ENCODE assay signal across 19 mouse cellular contexts in genomic region chr4:115850631-115851030, GRCm38 (mm10). TPM values are rescaled to one million over a fixed set of nuclear protein-coding genes. Genes with fewer than 3 reads are reported as not detected.
"Had no signal": no experiment of that assay in that cellular context is flagged by ENCODE, and none has a peak within 500 bp of the region (broad histone marks: within the 10 kb centered on the region; RNA-seq: fewer than 3 reads in every experiment).

No protein-coding gene starts in this region.

- H3K9me3 ChIP-seq: limb, embryonic 13.5 days; midbrain, embryonic 15.5 days; neural tube, embryonic 13.5 days had no signal

- H3K9ac ChIP-seq: limb, embryonic 13.5 days; midbrain, embryonic 15.5 days; neural tube, embryonic 13.5 days had no signal

- H3K4me3 ChIP-seq: limb, embryonic 13.5 days; midbrain, embryonic 15.5 days; neural tube, embryonic 13.5 days had no signal

- H3K27me3 ChIP-seq: midbrain, embryonic 15.5 days; neural tube, embryonic 13.5 days had no signal

- ATAC-seq: hindbrain, postnatal 0 days; midbrain, embryonic 15.5 days had no signal

- DNase-seq: kidney, adult 11 months; kidney, adult 9 months; kidney, postnatal 36 days; left cerebral cortex, postnatal 4 days; retina, postnatal 1 day; right cerebral cortex, postnatal 4 days; spleen, adult 18-20 months had no signal

- H3K36me3 ChIP-seq: midbrain, embryonic 15.5 days had no signal

- H3K27ac ChIP-seq: hindbrain, postnatal 0 days; kidney, postnatal 0 days; limb, embryonic 13.5 days; midbrain, embryonic 15.5 days; neural tube, embryonic 13.5 days had no signal

- H3K4me2 ChIP-seq: limb, embryonic 13.5 days; midbrain, embryonic 11.5 days; midbrain, embryonic 15.5 days; neural tube, embryonic 13.5 days had no signal

RNA-seq across cellular contexts. Expression of gene Kncn, which starts 33.6 kb away (rescaled TPM):
- total RNA-seq: hindbrain, postnatal 0 days; monocyte, adult 5-6 weeks had no signal
- polyA plus RNA-seq: intestine, embryonic 14.5 days; limb, embryonic 13.5 days; lung, embryonic 16.5 days; midbrain, embryonic 11.5 days; midbrain, embryonic 15.5 days; stomach, embryonic 16.5 days had no signal

RNA-seq across cellular contexts. Expression of gene 6430628N08Rik, which starts 39.8 kb away (rescaled TPM):
- total RNA-seq: layer of hippocampus, postnatal 10 days; megakaryocyte progenitor cell, adult 5-6 weeks; monocyte, adult 5-6 weeks had no signal
- polyA plus RNA-seq: intestine, embryonic 14.5 days; kidney, postnatal 0 days; limb, embryonic 13.5 days; lung, embryonic 16.5 days; stomach, embryonic 16.5 days had no signal
